Mouse (Mus musculus) heart, adult 9 months (tissue): ENCODE data around the gene Vsig8.

Experiments
- DNase-seq, 2 experiments: peaks; one replicate each; pipeline ENCODE4 v3.0.0; 2022; ENCODE audit warnings: low spot score in 2 of 2

Gene Vsig8

DNA sequence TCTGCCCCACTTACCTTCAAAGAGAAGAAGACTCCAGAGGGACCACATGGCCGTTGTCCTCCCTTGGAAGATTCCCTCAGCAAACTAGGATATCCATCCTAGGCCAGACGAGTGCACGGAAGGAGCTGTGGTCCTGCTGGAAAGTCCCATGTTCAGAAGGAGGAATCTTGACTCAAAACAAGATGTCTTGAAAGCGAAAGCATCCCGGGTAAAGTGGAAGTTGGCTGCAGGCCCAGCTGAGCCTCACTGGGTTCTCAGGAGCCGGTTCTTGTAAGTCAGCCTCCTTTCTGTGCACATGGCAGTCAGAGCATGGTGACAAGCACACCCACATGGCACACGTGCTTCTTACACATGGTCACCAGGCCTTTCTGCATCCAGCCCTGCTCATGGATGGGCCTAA is 34.6 kb downstream of the Vsig8 start, which contains the start of gene Slamf8:
Slamf8 (minus strand) TSS at position 184 of the 400 bp plus-strand sequence.
- peak; percentile 65 for DNase-seq

DNA sequence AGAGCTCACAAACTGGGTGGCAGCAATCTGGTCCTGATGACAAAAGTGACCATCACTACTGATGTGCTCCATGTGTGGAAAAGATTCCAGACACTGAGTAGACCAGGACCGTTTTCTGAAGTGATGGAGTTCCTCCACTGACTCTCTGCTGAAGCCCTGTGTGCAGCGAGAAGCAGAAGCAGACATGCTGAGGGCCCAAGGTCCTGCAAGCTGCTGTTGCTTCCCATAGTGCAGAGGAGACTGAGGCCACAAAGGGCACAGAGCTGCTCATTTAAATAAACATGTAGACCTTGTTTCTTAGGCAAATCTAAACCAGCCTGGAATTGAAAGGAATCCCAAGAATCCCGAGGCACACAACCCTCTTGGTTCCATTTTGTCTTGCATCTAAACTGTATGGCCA is 37.6 kb downstream of the Vsig8 start:
- no peak for DNase-seq

DNA sequence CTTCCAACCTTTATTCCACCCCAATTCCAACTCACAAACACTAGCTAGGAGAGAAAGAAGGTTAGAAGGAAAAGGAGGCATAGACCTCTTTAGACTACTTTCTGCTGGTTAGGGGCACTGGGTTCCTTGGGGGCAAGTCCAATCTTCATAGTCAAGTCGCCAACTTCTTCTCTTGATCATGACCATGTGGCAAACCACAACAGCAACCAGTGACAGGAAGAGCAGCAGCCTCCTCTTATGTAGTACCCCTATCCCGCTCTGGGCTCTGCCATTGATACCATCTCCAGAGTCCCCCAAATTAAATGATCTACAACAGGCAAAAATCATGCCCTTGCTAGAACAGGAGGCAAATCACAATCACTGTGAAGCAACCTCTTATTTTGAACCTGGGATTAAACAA is 38.2 kb downstream of the Vsig8 start:
- DNase-seq = no peak

DNA sequence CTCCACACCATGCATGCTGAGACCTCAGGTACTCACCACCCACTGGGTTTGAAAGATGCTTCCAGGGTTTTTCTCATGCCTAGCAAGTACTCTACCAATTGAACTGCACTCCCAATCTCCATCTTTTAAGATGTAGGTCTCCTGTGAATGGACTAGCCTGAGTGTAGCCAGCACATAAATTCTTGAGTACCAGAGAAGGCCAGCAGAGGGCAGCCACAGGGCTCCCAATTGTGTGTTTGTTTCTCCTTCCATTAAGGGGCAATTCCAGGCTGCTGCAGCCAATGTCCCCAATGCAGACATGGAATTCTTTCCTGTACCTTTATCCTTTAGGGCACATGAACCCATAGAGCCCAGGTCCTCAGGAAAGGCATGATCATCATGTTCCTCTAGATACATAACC is 38.8 kb downstream of the Vsig8 start:
- no peak for DNase-seq

DNA sequence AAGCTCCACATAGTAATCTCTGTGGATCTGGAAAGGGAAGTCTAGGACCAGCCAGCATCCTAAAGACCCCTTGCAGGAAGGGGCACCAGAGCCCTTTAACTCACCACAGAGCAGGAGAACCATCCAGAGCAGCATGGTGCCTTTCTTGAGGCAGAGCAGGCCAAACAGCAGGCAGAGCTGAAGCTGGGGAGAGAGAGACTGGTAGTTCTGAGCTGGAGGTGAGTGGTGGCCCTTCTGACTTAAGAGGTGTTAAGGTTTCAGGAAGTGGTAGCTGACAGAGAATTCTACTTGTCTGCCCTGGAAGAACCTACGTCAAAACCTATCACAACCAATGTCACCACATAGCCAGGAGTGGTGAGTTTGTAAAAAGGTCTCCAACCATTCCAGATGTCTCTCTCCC is 46.6 kb downstream of the Vsig8 start, which contains the start of gene Fcrl6:
Fcrl6 (minus strand) TSS at position 226 of the 400 bp plus-strand sequence.
- DNase-seq = no peak

DNA sequence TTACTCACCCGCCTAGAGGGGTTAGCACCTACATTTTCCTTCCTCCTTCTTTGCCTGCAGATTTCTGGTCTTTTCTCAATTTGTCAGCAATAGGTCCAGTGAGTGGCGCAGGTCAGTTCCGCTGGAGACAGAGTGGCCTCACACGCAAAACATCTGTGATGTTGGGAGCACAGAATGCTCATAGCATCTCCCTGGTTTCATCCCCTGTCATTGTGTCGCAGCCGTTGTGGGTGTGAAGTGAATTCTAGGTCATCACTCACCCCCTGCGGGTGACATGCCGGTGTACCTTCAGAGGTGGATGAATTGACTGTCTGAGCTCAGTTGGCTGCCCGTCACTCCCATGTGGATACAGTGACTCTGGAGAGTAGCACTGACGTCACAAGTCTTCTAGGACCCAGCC is 55.6 kb downstream of the Vsig8 start:
- no peak for DNase-seq

DNA sequence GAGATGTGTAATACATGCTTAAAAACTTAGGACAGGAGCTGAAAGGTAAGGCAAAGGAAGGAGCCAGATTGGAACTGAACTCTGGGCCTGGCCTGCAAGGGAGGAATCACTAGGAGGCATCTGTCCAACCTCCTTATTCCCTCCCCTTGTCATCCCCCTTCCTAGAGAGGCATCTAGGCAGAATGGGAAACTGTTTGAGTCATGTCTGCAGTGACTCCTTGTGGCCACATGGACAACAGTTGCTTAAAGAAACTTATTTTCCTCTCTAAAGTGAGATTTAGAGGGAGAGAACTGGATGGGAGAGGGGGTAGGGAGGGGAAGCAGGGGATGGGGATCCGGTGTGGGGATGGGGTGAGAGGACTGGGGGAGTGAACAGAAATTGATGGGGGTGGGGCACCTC is 57.0 kb downstream of the Vsig8 start:
- DNase-seq = no peak
